Mouse (Mus musculus) midbrain, embryonic 10.5 days (tissue): Measurements from ENCODE around the gene Usf1. TPM values are rescaled to one million over a fixed set of nuclear protein-coding genes. Genes with fewer than 3 reads are reported as not detected.

ENCODE experiments used
- DNase-seq: peaks from one replicate; pipeline ENCODE4 v3.0.0-alpha.2; 2017; ENCODE audit warnings: low spot score
- H3K27ac ChIP-seq: fragments of 300-500 bp; sonication (generic); replicated peaks from 2 replicates; pipeline ENCODE4 v1.5.1; 2016; ENCODE audit warnings: mild to moderate bottlenecking
- H3K27me3 ChIP-seq: fragments of 300-500 bp; sonication (generic); 2 replicates; pipeline ENCODE4 v1.6.1; 2016; ENCODE audit warnings: low read depth, mild to moderate bottlenecking; ENCODE audit not compliant: poor library complexity, severe bottlenecking
- H3K36me3 ChIP-seq: fragments of 300-500 bp; sonication (generic); 2 replicates; pipeline ENCODE4 v1.6.1; 2016; ENCODE audit warnings: mild to moderate bottlenecking, moderate library complexity
- H3K4me1 ChIP-seq: fragments of 300-500 bp; sonication (generic); 2 replicates; pipeline ENCODE4 v1.6.1; 2016
- H3K4me3 ChIP-seq: fragments of 300-500 bp; sonication (generic); 2 replicates; pipeline ENCODE4 v1.5.1; 2016; ENCODE audit warnings: mild to moderate bottlenecking, moderate library complexity
- H3K9me3 ChIP-seq: fragments of 300-500 bp; sonication (generic); replicated peaks from 2 replicates; pipeline ENCODE4 v1.6.1; 2016; ENCODE audit warnings: mild to moderate bottlenecking
- WGBS: fragments of 180-500 bp; shearing (Covaris S2); methylation state at CpG from one replicate; pipeline ENCODE4 v1.1.7; 2016; 5-methylcytosine and 5-hydroxymethylcytosine counted together
- polyA plus RNA-seq: library from polyadenylated mRNA; unstranded; fragments of >200 nt; fragmentation: Nextera tagmentation; extraction: Ambion mirVana; gene quantifications from 2 replicates; pipeline ENCODE4 v1.2.1, GENCODE M21; 2016

Usf1 gene
- polyA plus RNA-seq, 1 experiment from 2014 or later, result 138 TPM

DNA sequence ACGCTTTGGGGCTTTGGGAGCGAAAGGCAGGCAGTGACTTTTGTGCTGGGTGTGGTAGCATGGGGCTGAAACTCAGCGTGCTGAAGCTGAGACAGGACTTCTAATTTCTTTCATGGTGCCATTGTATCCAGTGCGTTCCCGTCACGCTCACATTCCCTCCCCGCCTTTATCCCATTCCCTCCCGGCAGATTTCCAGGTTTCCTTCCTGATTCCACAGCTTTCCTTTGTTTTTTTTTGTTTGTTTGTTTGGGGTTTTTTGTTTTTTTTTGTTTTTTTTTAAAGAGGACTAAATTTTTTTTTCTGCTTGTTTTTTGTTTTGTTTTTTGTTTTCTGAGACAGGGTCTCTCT lies 31.3 kb downstream of the Usf1 start:
- DNase-seq, result no peak
- Histone ChIP-seq H3K36me3 (no peaks in the 10 kb centered on the region), H3K27me3 (peaks cover 43% of the 10 kb centered on the region), H3K4me3 (no peak overlapping the region), H3K9me3 (peaks cover 7% of the 10 kb centered on the region; the same call in 1 of the 2 replicates), H3K27ac (no peak overlapping the region), H3K4me1 (peaks cover 19% of the 10 kb centered on the region)
- WGBS, result 65% methylated on average over 8 of the region's 8 CpGs

DNA sequence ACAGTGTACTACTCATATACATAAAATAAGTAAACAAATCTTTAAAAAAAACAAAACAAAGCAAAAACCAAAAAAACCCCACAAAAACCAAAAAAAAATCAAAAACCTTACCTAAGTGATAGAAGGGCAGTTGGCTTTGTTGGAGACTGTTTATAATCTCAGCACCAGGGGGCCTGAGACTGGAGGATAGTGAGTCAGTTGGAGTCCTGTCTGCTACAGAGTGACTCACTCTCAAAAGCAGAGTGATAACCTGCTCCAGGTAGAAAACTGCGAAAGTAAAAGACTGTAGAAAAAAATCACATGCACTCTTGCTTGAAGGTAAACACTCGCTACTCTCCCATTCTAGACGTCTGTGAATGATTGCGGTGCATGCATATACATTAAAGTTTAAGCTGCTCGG lies 33.9 kb downstream of the Usf1 start:
- 91% methylated on average over 5 of the region's 5 CpGs for WGBS
- Histone ChIP-seq H3K4me3 (no peak overlapping the region), H3K36me3 (no peaks in the 10 kb centered on the region), H3K27ac (no peak overlapping the region), H3K27me3 (peaks cover 16% of the 10 kb centered on the region), H3K4me1 (0 out of 2 replicates have a peak, but pooled peaks cover under 1% of the 10 kb centered on the region), H3K9me3 (peaks cover 7% of the 10 kb centered on the region; the same call in 1 of the 2 replicates)
- DNase-seq, result no peak

DNA sequence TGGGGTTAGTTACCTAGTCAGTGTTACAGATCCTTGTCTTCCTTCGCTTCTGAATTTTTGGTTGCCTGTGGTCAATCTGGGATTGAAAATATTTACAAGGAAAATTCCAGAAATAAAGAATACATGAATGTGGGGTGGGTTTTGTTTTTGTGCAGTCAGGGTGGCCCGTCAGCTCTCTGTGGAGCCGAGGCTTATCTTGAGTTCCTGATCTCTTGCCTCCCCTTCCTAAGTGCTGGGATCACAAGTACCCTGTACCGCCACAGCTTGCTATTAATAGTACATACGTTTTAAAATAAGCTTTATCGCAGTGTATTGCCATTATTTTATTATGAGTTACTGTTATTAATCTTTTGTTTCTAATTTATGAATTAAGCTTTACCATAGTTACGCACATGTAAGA lies 35.7 kb downstream of the Usf1 start:
- peaks cover under 1% of the 10 kb centered on the region; the same call in 1 of the 2 replicates for H3K27me3 ChIP-seq
- H3K27ac ChIP-seq, result no peak overlapping the region
- WGBS, result 87% methylated on average over 7 of the region's 7 CpGs
- no peak for DNase-seq
- no peak overlapping the region for H3K4me3 ChIP-seq
- H3K9me3 ChIP-seq, result peaks cover 7% of the 10 kb centered on the region; the same call in 1 of the 2 replicates
- no peaks in the 10 kb centered on the region for H3K4me1 ChIP-seq
- H3K36me3 ChIP-seq, result no peaks in the 10 kb centered on the region

DNA sequence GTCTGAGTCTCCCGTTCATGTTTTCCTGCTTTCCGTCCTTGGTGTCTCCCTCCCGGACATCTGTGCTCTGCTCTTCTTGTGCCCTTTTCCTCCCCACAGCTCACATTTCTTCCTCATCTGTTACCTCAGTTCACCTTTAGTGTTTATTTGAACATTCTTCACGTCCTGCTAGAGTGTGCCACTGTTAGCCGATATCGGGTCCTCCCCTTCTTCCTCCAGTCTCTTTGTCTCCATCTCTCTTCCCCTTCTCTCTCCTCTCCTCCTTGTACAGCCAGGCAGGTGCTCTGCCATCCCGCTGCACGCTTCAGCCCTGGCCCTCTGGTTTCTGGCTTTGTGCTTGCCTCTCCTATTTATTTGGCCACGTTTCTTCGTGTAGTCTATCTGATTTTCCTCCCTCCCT lies 36.6 kb downstream of the Usf1 start:
- H3K4me3 ChIP-seq, result no peak overlapping the region
- no peaks in the 10 kb centered on the region for H3K4me1 ChIP-seq
- H3K9me3 ChIP-seq, result peaks cover 7% of the 10 kb centered on the region; the same call in 1 of the 2 replicates
- DNase-seq, result no peak
- H3K27me3 ChIP-seq, result no peaks in the 10 kb centered on the region
- H3K36me3 ChIP-seq, result no peaks in the 10 kb centered on the region
- WGBS, result 83% methylated on average over 10 of the region's 10 CpGs
- no peak overlapping the region for H3K27ac ChIP-seq

DNA sequence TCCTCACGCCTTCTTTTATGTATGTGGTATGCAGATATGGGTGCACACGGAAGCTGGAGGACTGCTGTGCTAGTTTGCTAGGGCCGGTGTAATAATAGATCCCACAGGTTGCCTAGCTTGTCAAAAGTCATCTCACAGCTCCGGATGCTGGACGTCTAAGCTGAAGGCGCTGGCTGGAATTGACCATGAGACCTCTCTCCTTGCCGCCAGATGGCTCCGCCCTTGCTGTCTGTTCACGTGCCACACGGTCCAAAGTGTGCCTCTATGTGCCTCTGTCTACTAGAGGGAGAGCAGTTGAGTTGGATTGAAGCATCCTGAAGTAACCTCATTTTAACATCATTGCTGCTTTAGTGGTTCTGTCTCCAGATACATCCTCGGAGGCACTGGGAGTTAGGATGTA lies 38.9 kb downstream of the Usf1 start:
- DNase-seq, result no peak
- WGBS, result 92% methylated on average over 11 of the region's 11 CpGs
- H3K36me3 ChIP-seq, result no peaks in the 10 kb centered on the region
- H3K27me3 ChIP-seq, result no peaks in the 10 kb centered on the region
- H3K27ac ChIP-seq, result no peak overlapping the region
- H3K4me3 ChIP-seq, result no peak overlapping the region
- H3K9me3 ChIP-seq, result no peaks in the 10 kb centered on the region
- H3K4me1 ChIP-seq, result no peaks in the 10 kb centered on the region

DNA sequence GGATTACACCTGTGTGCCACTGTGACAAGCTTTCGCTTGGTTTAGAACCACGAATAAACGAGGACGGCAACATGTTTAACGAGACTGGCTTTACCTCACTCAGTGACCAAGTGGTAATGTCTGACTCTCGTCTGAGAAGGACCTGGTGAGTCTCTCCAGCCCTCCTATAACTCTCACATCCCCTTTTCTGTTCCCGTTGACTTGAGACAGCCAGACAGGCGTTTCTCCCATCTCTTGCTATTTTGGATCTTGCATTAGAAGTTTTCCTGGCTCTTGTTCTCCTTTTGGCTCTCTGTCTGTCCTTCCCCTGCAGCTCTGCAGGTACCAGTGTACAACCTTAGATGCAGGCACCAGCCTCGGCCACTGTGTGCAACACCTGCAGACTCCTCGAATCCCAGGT lies 39.9 kb downstream of the Usf1 start:
- Histone ChIP-seq H3K27me3 (no peaks in the 10 kb centered on the region), H3K4me3 (no peak overlapping the region), H3K4me1 (no peaks in the 10 kb centered on the region), H3K27ac (no peak overlapping the region), H3K36me3 (no peaks in the 10 kb centered on the region), H3K9me3 (no peaks in the 10 kb centered on the region)
- WGBS, result 90% methylated on average over 10 of the region's 10 CpGs
- no peak for DNase-seq

DNA sequence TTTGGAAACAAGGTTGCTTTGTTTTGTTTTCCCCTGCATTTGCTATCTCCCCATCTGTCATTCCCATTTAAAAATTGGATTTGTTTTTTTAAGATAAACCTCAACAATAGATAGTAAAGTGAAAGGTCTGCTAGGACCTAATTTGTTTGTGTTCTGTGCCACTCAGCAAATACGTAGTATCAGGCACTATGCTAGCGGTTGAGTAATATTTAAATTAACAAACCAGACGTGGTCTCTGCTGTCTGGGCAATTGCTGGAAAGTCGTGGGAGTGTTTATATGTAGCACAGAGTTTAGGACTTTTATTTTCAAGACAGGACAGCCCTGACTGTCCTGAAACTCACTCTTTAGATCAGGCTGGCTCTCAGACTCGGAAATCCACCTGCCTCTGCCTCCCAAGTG lies 41.4 kb downstream of the Usf1 start:
- DNase-seq, result no peak
- Histone ChIP-seq H3K27me3 (no peaks in the 10 kb centered on the region), H3K4me1 (no peaks in the 10 kb centered on the region), H3K36me3 (no peaks in the 10 kb centered on the region), H3K9me3 (no peaks in the 10 kb centered on the region), H3K4me3 (no peak overlapping the region), H3K27ac (no peak overlapping the region)
- 83% methylated on average over 5 of the region's 5 CpGs for WGBS

DNA sequence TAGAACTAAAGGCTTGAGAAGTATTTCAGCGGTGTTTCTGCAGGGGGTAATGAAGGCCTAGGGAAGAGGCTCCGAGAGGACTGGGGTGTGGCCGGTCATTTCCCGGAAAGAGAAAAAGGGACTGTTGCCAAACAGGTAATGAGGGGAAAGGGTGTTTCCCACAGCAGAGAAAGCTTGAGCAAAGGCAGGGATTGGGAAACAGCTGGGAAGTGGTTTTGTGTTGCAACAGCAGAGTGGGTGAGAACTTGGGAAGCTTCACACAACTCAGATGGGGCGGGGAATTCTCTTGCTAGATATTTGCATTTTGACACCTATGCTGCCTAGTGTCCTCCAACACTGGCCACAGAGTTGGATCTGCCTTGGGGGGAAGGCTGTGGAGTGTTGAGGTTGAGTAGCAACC lies 41.8 kb downstream of the Usf1 start:
- no peak for DNase-seq
- no peak overlapping the region for H3K27ac ChIP-seq
- no peaks in the 10 kb centered on the region for H3K4me1 ChIP-seq
- 92% methylated on average over 5 of the region's 5 CpGs for whole genome bisulfite sequencing
- H3K9me3 ChIP-seq, result no peaks in the 10 kb centered on the region
- H3K36me3 ChIP-seq, result no peaks in the 10 kb centered on the region
- H3K27me3 ChIP-seq, result no peaks in the 10 kb centered on the region
- H3K4me3 ChIP-seq, result no peak overlapping the region

DNA sequence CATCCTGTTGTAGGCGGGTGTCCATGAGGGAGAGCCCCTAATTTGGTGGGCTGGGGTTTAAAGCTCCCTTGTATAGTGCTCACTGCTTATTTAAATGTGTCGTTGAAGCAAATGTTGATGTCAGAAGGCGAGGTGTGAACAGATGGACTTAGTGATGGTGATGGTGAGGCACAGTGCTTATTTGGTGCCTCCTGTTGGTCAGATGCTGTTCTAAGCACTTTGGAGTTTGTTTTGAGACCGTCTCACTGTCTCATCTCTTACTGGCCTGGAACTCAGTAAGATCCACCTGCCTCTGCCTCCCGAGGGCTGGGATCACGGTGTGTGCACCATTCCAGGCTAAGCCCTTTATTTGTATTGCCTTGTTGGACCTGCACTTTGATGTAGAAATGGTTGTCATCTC lies 43.8 kb downstream of the Usf1 start:
- Histone ChIP-seq H3K4me3 (no peak overlapping the region), H3K27me3 (no peaks in the 10 kb centered on the region), H3K36me3 (no peaks in the 10 kb centered on the region), H3K27ac (no peak overlapping the region), H3K4me1 (peaks cover 7% of the 10 kb centered on the region; the same call in 1 of the 2 replicates), H3K9me3 (no peaks in the 10 kb centered on the region)
- WGBS, result 91% methylated on average over 6 of the region's 6 CpGs
- DNase-seq, result no peak

DNA sequence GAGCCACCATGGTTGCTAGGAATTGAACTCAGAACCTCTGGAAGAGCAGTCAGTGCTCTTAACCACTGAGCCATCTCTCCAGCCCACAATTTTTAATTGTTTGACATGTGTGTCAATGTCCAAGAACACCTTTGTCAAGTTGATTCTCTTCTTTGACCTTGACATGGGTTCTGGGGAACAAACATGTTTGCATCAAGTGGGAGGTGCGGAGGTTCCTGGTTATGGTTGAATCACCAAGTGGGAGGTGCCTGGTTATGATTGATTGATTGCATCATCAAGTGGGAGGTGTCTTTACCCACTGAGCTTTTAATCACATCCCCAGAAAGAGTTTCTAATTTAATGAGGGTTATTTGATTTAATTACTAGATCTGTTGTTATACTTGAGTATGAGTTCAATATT lies 46.5 kb downstream of the Usf1 start:
- WGBS, result 93% methylated on average over 1 of the region's 1 CpGs
- H3K4me3 ChIP-seq, result no peak overlapping the region
- DNase-seq, result no peak

DNA sequence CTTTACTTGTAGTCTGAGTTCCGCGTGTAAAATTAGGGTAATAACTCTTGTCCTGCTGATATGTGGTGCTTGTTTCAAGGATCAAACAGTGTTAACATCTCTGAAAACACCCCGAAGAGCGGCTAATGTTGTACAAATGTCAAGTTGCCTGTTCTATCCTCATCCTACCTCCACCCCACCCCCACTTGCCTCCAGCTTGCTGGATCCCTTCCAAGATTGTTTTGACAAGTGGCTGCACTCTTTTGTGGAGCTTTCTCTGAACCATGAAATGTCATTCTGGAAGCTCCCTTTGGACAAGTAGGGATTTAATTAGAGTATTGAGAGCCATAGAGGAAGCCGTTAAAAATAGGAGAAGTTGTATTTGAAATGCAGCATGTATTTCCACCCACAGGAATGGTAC lies 48.7 kb downstream of the Usf1 start:
- Histone ChIP-seq H3K36me3 (no peaks in the 10 kb centered on the region), H3K4me1 (peaks cover 12% of the 10 kb centered on the region; the same call in 1 of the 2 replicates), H3K27ac (no peak overlapping the region), H3K9me3 (no peaks in the 10 kb centered on the region), H3K4me3 (no peak overlapping the region), H3K27me3 (no peaks in the 10 kb centered on the region)
- WGBS, result 66% methylated on average over 5 of the region's 5 CpGs
- no peak for DNase-seq

More for the DNA sequence above, 46.5 kb downstream of the Usf1 start:
- no peak overlapping the region for H3K27ac ChIP-seq
- peaks cover 12% of the 10 kb centered on the region; the same call in 1 of the 2 replicates for H3K4me1 ChIP-seq
- H3K27me3 ChIP-seq, result no peaks in the 10 kb centered on the region
- H3K36me3 ChIP-seq, result no peaks in the 10 kb centered on the region
- no peaks in the 10 kb centered on the region for H3K9me3 ChIP-seq

DNA sequence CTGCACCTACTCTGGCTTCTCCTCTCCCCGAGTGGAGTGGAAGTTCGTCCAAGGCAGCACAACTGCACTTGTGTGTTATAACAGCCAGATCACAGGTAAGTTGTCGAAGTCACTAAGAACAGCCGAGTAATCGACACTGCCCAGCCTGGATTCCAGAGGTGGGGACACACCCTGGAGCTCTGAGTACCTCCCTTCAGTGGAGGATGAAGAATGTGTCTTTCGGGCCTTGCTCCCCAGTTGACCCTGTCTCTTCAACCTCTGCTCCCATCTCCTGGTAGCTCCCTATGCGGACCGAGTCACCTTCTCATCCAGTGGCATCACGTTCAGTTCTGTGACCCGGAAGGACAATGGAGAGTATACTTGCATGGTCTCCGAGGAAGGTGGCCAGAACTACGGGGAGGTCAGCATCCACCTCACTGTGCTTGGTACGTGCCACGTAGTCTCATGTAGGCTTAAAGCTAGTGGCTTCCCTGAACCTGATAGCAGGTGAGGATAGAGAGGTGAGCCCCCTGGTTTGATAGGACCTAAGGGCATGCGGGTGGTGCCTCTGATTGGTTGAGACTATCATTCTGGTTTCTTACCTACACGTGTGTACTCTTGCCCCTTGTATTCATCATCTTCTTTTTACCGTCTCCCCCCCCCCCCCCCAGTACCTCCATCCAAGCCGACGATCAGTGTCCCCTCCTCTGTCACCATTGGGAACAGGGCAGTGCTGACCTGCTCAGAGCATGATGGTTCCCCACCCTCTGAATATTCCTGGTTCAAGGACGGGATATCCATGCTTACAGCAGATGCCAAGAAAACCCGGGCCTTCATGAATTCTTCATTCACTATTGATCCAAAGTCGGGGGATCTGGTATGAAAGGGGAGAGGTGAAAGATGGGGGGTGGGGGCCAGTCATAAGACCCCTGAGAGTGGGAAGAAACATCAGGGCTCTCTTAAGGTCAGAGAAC lies 49.7 kb downstream of the Usf1 start:
- WGBS, result 93% methylated on average over 22 of the region's 22 CpGs

DNA sequence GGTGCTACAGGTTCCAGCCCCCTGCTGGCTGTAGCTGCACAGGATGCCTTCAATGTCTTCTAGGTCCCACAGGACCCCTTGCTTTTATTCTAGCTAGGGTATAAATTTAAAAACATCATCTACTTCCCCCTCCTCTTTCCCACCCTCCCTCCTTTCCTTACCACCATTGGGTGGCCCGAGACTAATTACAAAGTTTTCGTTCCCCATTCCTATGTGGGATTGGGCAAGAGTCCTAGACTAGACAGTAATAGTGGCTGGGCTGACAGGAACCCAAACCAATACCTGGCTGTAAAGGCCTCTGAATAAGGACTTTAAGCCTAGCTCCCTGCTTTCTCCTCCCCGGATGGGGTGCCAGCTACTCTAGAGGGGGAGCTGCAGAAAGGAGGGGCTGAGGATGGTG lies 52.0 kb downstream of the Usf1 start:
- Histone ChIP-seq H3K27me3 (no peaks in the 10 kb centered on the region), H3K9me3 (no peaks in the 10 kb centered on the region), H3K36me3 (no peaks in the 10 kb centered on the region), H3K4me1 (peaks cover 12% of the 10 kb centered on the region; the same call in 1 of the 2 replicates), H3K4me3 (no peak overlapping the region), H3K27ac (no peak overlapping the region)
- no peak for DNase-seq
- 95% methylated on average over 3 of the region's 3 CpGs for WGBS

More for the DNA sequence above, 49.7 kb downstream of the Usf1 start:
- Histone ChIP-seq H3K4me1 (peaks cover 12% of the 10 kb centered on the region; the same call in 1 of the 2 replicates), H3K36me3 (no peaks in the 10 kb centered on the region), H3K27me3 (no peaks in the 10 kb centered on the region), H3K27ac (no peak overlapping the region), H3K9me3 (no peaks in the 10 kb centered on the region), H3K4me3 (no peak overlapping the region)
- DNase-seq, result no peak
